Mouse (Mus musculus) CD8-positive naive resting alpha-beta T cell, adult 2 months (primary cell): ENCODE results near the gene Isyna1.
A peak's percentile ranks its signal among the peaks of the same experiment; 100 is the strongest.

Experiments used
- DNase-seq, 2 experiments: peaks; one replicate each; pipeline ENCODE4 v3.0.0; 2022; ENCODE audit warnings: low read depth in 2 of 2, low spot score in 2 of 2

Gene Isyna1

GRCm38 (mm10) chr8:70601271-70601649 lies 7.1 kb downstream of the Isyna1 start:
- no peak for DNase-seq

- DNase-seq, result no peak
Measured at GRCm38 (mm10) chr8:70602139-70602811, 8.1 kb downstream of the Isyna1 start.

- DNase-seq, result no peak
Measured at GRCm38 (mm10) chr8:70604558-70604957, 10.4 kb downstream of the Isyna1 start.

- no peak for DNase-seq
Measured at GRCm38 (mm10) chr8:70605871-70606779, 12.0 kb downstream of the Isyna1 start.

- no peak for DNase-seq
Measured at GRCm38 (mm10) chr8:70606780-70607602, 12.8 kb downstream of the Isyna1 start.

- DNase-seq, result no peak
Measured at GRCm38 (mm10) chr8:70607603-70607897, 13.4 kb downstream of the Isyna1 start.

GRCm38 (mm10) chr8:70607898-70608748 lies 13.9 kb downstream of the Isyna1 start:
- DNase-seq, result peak in 1 of 2 experiments; percentile 33

GRCm38 (mm10) chr8:70608749-70609367 lies 14.7 kb downstream of the Isyna1 start, which contains the start of gene Ssbp4:
Gene Ssbp4, minus strand, starts transcription at chr8:70608872.
- no peak for DNase-seq

GRCm38 (mm10) chr8:70609368-70609848 lies 15.2 kb downstream of the Isyna1 start:
- DNase-seq, result peak; percentile 70 to 74

GRCm38 (mm10) chr8:70609849-70610795 lies 15.9 kb downstream of the Isyna1 start:
- DNase-seq, result peak; percentile 76 to 78

GRCm38 (mm10) chr8:70610796-70611771 lies 16.9 kb downstream of the Isyna1 start:
- peak; percentile 74 to 84 for DNase-seq

- DNase-seq, result peak; percentile 86 to 92
Measured at GRCm38 (mm10) chr8:70611849-70612248, 17.7 kb downstream of the Isyna1 start.

GRCm38 (mm10) chr8:70613763-70614162 lies 19.6 kb downstream of the Isyna1 start:
- no peak for DNase-seq

GRCm38 (mm10) chr8:70614469-70614868 lies 20.3 kb downstream of the Isyna1 start:
- DNase-seq, result no peak

GRCm38 (mm10) chr8:70615281-70615680 lies 21.1 kb downstream of the Isyna1 start:
- no peak for DNase-seq

- DNase-seq, result no peak
Measured at GRCm38 (mm10) chr8:70615894-70616293, 21.7 kb downstream of the Isyna1 start, which contains the start of gene Lrrc25. Gene Lrrc25, plus strand, starts transcription at chr8:70616155.

- DNase-seq, result no peak
Measured at GRCm38 (mm10) chr8:70616645-70617044, 22.5 kb downstream of the Isyna1 start.

GRCm38 (mm10) chr8:70617985-70618384 lies 23.8 kb downstream of the Isyna1 start:
- DNase-seq, result no peak
